Mouse (Mus musculus): ENCODE data around the gene Frmd4a. TPM values are rescaled to one million over a fixed set of nuclear protein-coding genes. Genes with fewer than 3 reads are reported as not detected.
A peak's percentile ranks its signal among the peaks of the same experiment; 100 is the strongest.

The Frmd4a gene
- polyA plus RNA-seq, 1 experiment from 2014 or later = 22.9 TPM

GRCm38 (mm10) chr2:4144424-4144823 is 126.9 kb downstream of the Frmd4a start:
- no peaks in the 10 kb centered on the region for H3K4me1 ChIP-seq
- H3K9ac ChIP-seq = no peak overlapping the region
- H3K27ac ChIP-seq = no peak overlapping the region
- 72% methylated on average over 4 of the region's 4 CpGs for WGBS
- ATAC-seq (ENCODE audit: insufficient read depth, low FRiP score, low read depth) = no peak
- no peak overlapping the region for H3K4me2 ChIP-seq
- H3K9me3 ChIP-seq = no peaks in the 10 kb centered on the region
- no peaks in the 10 kb centered on the region for H3K27me3 ChIP-seq (replicated peaks)
- no peak overlapping the region for H3K4me3 ChIP-seq (replicated peaks)
- no peaks in the 10 kb centered on the region for H3K36me3 ChIP-seq

GRCm38 (mm10) chr2:4152521-4153040 is 135.1 kb downstream of the Frmd4a start:
- H3K9ac ChIP-seq = peak overlapping the region; percentile 16; the same call in 1 of the 2 replicates
- peak overlapping the region; percentile 84 for H3K4me2 ChIP-seq
- WGBS = 7% methylated on average over 14 of the region's 14 CpGs

GRCm38 (mm10) chr2:4153131-4153631 is 135.7 kb downstream of the Frmd4a start:
- Histone ChIP-seq H3K4me2 (peak overlapping the region; percentile 84), H3K27ac (no peak overlapping the region; the same call in 1 of the 2 replicates), H3K27me3 (replicated peaks) (no peaks in the 10 kb centered on the region), H3K36me3 (no peaks in the 10 kb centered on the region), H3K9me3 (no peaks in the 10 kb centered on the region), H3K9ac (peak overlapping the region; percentile 16; the same call in 1 of the 2 replicates), H3K4me1 (no peaks in the 10 kb centered on the region), H3K4me3 (replicated peaks) (peak overlapping the region; percentile 44)
- under 1% methylated on average over 16 of the region's 16 CpGs for WGBS
- no peak for ATAC-seq (ENCODE audit: insufficient read depth, low FRiP score, low read depth)

More at GRCm38 (mm10) chr2:4152521-4153040, 135.1 kb downstream of the Frmd4a start:
- H3K4me1 ChIP-seq = no peaks in the 10 kb centered on the region
- no peaks in the 10 kb centered on the region for H3K27me3 ChIP-seq (replicated peaks)
- no peak overlapping the region; the same call in 1 of the 2 replicates for H3K27ac ChIP-seq
- H3K9me3 ChIP-seq = no peaks in the 10 kb centered on the region
- no peaks in the 10 kb centered on the region for H3K36me3 ChIP-seq
- peak overlapping the region; percentile 44 for H3K4me3 ChIP-seq (replicated peaks)
- no peak for ATAC-seq (ENCODE audit: insufficient read depth, low FRiP score, low read depth)

- Histone ChIP-seq H3K9ac (0 out of 2 replicates have a peak overlapping the region, but pooled peaks have one; percentile 2), H3K27me3 (replicated peaks) (no peaks in the 10 kb centered on the region), H3K4me2 (no peak overlapping the region; the same call in 1 of the 2 replicates), H3K4me1 (no peaks in the 10 kb centered on the region), H3K36me3 (no peaks in the 10 kb centered on the region), H3K4me3 (replicated peaks) (no peak overlapping the region), H3K27ac (no peak overlapping the region), H3K9me3 (no peaks in the 10 kb centered on the region)
- no peak for ATAC-seq (ENCODE audit: insufficient read depth, low FRiP score, low read depth)
- 78% methylated on average over 5 of the region's 5 CpGs for WGBS
Measured at GRCm38 (mm10) chr2:4154036-4154653, 136.6 kb downstream of the Frmd4a start.

GRCm38 (mm10) chr2:4154654-4155047 is 137.1 kb downstream of the Frmd4a start:
- Histone ChIP-seq H3K4me2 (no peak overlapping the region), H3K4me1 (no peaks in the 10 kb centered on the region), H3K27me3 (replicated peaks) (no peaks in the 10 kb centered on the region), H3K9ac (no peak overlapping the region), H3K27ac (no peak overlapping the region), H3K4me3 (replicated peaks) (no peak overlapping the region), H3K36me3 (no peaks in the 10 kb centered on the region), H3K9me3 (no peaks in the 10 kb centered on the region)
- no peak for ATAC-seq (ENCODE audit: insufficient read depth, low FRiP score, low read depth)
- whole genome bisulfite sequencing = 86% methylated on average over 4 of the region's 4 CpGs

GRCm38 (mm10) chr2:4155406-4155805 is 137.9 kb downstream of the Frmd4a start:
- no peak overlapping the region for H3K4me3 ChIP-seq (replicated peaks)
- H3K36me3 ChIP-seq = no peaks in the 10 kb centered on the region
- no peak overlapping the region for H3K9ac ChIP-seq
- no peak for ATAC-seq (ENCODE audit: insufficient read depth, low FRiP score, low read depth)
- no peaks in the 10 kb centered on the region for H3K27me3 ChIP-seq (replicated peaks)
- no peak overlapping the region for H3K27ac ChIP-seq
- no peak overlapping the region for H3K4me2 ChIP-seq
- no peaks in the 10 kb centered on the region for H3K9me3 ChIP-seq
- H3K4me1 ChIP-seq = no peaks in the 10 kb centered on the region

- no peak for ATAC-seq (ENCODE audit: insufficient read depth, low FRiP score, low read depth)
- no peaks in the 10 kb centered on the region for H3K9me3 ChIP-seq
- H3K4me3 ChIP-seq (replicated peaks) = no peak overlapping the region
- H3K27ac ChIP-seq = no peak overlapping the region
- H3K9ac ChIP-seq = no peak overlapping the region
- no peaks in the 10 kb centered on the region for H3K27me3 ChIP-seq (replicated peaks)
- no peak overlapping the region for H3K4me2 ChIP-seq
- no peaks in the 10 kb centered on the region for H3K4me1 ChIP-seq
- H3K36me3 ChIP-seq = no peaks in the 10 kb centered on the region
Measured at GRCm38 (mm10) chr2:4156511-4156910, 139.0 kb downstream of the Frmd4a start.

GRCm38 (mm10) chr2:4157396-4157795 is 139.9 kb downstream of the Frmd4a start:
- Histone ChIP-seq H3K36me3 (no peaks in the 10 kb centered on the region), H3K9me3 (no peaks in the 10 kb centered on the region), H3K4me3 (replicated peaks) (no peak overlapping the region), H3K4me2 (no peak overlapping the region), H3K27me3 (replicated peaks) (no peaks in the 10 kb centered on the region), H3K9ac (no peak overlapping the region), H3K4me1 (no peaks in the 10 kb centered on the region), H3K27ac (no peak overlapping the region)
- 78% methylated on average over 4 of the region's 4 CpGs for WGBS
- ATAC-seq (ENCODE audit: insufficient read depth, low FRiP score, low read depth) = no peak

- no peak for ATAC-seq (ENCODE audit: insufficient read depth, low FRiP score, low read depth)
- no peaks in the 10 kb centered on the region for H3K36me3 ChIP-seq
- no peak overlapping the region for H3K9ac ChIP-seq
- H3K27ac ChIP-seq = no peak overlapping the region
- H3K4me2 ChIP-seq = no peak overlapping the region
- H3K9me3 ChIP-seq = no peaks in the 10 kb centered on the region
- 80% methylated on average over 15 of the region's 15 CpGs for WGBS
- no peaks in the 10 kb centered on the region for H3K4me1 ChIP-seq
- H3K4me3 ChIP-seq (replicated peaks) = no peak overlapping the region
- no peaks in the 10 kb centered on the region for H3K27me3 ChIP-seq (replicated peaks)
Measured at GRCm38 (mm10) chr2:4159574-4160203, 142.2 kb downstream of the Frmd4a start.

- Histone ChIP-seq H3K4me3 (replicated peaks) (no peak overlapping the region), H3K4me2 (no peak overlapping the region), H3K27me3 (replicated peaks) (no peaks in the 10 kb centered on the region), H3K36me3 (no peaks in the 10 kb centered on the region), H3K9ac (no peak overlapping the region), H3K27ac (no peak overlapping the region), H3K9me3 (no peaks in the 10 kb centered on the region), H3K4me1 (no peaks in the 10 kb centered on the region)
- WGBS = 62% methylated on average over 2 of the region's 2 CpGs
- ATAC-seq (ENCODE audit: insufficient read depth, low FRiP score, low read depth) = no peak
Measured at GRCm38 (mm10) chr2:4166191-4166590, 148.7 kb downstream of the Frmd4a start.

GRCm38 (mm10) chr2:4167131-4167530 is 149.6 kb downstream of the Frmd4a start:
- no peak for ATAC-seq (ENCODE audit: insufficient read depth, low FRiP score, low read depth)
- H3K27me3 ChIP-seq (replicated peaks) = no peaks in the 10 kb centered on the region
- H3K36me3 ChIP-seq = no peaks in the 10 kb centered on the region
- WGBS = 82% methylated on average over 6 of the region's 6 CpGs
- no peaks in the 10 kb centered on the region for H3K4me1 ChIP-seq
- H3K4me3 ChIP-seq (replicated peaks) = no peak overlapping the region
- no peak overlapping the region for H3K9ac ChIP-seq
- no peaks in the 10 kb centered on the region for H3K9me3 ChIP-seq
- H3K4me2 ChIP-seq = no peak overlapping the region
- no peak overlapping the region for H3K27ac ChIP-seq

GRCm38 (mm10) chr2:4169726-4170125 is 152.2 kb downstream of the Frmd4a start:
- Histone ChIP-seq H3K27ac (no peak overlapping the region), H3K9me3 (no peaks in the 10 kb centered on the region), H3K4me2 (no peak overlapping the region), H3K27me3 (replicated peaks) (no peaks in the 10 kb centered on the region), H3K36me3 (no peaks in the 10 kb centered on the region), H3K4me3 (replicated peaks) (no peak overlapping the region), H3K4me1 (no peaks in the 10 kb centered on the region), H3K9ac (no peak overlapping the region)
- ATAC-seq (ENCODE audit: insufficient read depth, low FRiP score, low read depth) = no peak
- 77% methylated on average over 10 of the region's 10 CpGs for WGBS
